Mouse (Mus musculus): ENCODE results near the gene Bhmt. TPM values are rescaled to one million over a fixed set of nuclear protein-coding genes. Genes with fewer than 3 reads are reported as not detected.

Bhmt gene
- polyA plus RNA-seq, 1 experiment = 0.31 TPM

DNA sequence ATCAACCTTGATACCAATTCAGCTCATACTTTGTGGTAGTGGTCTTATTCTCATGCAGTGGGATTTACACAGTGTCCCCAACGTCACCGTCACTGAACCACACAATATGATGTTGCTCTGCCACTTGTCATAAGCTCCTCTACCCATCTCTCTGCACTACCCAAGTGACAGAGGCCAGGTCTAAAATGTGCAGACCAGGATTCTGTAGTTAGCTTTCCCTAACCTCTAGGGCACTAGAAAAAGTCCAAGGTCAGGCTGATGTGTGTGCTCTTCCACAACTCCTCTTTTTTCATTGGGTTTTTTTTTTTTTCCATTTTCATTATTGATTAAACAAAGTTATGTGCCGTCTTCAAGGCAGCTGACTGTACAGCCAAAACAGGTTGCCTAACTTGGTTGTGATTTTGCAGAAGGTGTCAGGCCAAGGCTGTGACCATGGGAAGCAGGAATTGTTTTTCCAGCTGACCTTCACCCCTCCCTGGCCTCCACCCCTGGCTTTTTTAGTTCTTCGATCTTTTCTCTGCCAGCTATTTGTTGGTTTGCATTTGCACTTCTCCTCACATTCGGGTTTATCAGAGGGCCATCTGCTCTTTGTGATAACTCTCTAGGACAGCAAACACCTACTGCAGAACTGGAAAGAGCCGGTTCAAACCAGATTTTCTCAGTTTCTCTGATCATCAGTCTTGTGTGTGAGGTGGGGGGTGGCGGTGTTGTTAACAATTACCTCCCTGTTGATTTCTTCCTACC is 10.8 kb upstream of the Bhmt start:
- no peak for DNase-seq (ENCODE audit: low read depth)
- TF ChIP-seq POLR2A (IDR thresholded peaks at IDR 0.05; ENCODE audit: borderline replicate concordance, extremely low read depth, insufficient read depth, insufficient read length, poor library complexity, severe bottlenecking) (no peak), CTCF (IDR thresholded peaks at IDR 0.05; ENCODE audit: borderline replicate concordance, extremely low read depth, insufficient read depth, insufficient read length) (no peak)

GRCm38 (mm10) chr13:93639636-93640035 is 1.9 kb upstream of the Bhmt start:
- DNase-seq (ENCODE audit: low read depth) = no peak
- TF ChIP-seq CTCF (IDR thresholded peaks at IDR 0.05; ENCODE audit: borderline replicate concordance, extremely low read depth, insufficient read depth, insufficient read length) (no peak), POLR2A (IDR thresholded peaks at IDR 0.05; ENCODE audit: borderline replicate concordance, extremely low read depth, insufficient read depth, insufficient read length, poor library complexity, severe bottlenecking) (no peak)

DNA sequence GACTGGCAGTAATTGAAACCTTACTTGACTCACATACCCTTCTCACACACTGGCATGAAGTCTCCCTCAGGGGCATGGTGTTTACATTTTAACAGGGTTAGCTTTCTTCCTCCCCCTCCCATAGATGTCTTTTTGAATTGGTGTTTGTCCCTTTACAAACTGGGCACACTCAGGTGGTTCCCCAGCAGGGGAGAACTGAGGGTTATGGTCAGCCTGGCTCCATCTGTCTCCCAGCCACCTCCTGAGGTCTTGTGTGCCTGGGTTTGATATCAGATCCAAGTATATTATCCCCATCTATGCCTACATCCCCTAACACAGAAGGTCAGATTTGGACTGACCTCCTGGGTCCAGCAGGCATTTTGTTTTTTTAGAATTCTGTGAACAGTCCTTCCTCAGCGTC is 1.2 kb downstream of the Bhmt start:
- DNase-seq (ENCODE audit: low read depth) = no peak
- TF ChIP-seq CTCF (IDR thresholded peaks at IDR 0.05; ENCODE audit: borderline replicate concordance, extremely low read depth, insufficient read depth, insufficient read length) (no peak), POLR2A (IDR thresholded peaks at IDR 0.05; ENCODE audit: borderline replicate concordance, extremely low read depth, insufficient read depth, insufficient read length, poor library complexity, severe bottlenecking) (no peak)

DNA sequence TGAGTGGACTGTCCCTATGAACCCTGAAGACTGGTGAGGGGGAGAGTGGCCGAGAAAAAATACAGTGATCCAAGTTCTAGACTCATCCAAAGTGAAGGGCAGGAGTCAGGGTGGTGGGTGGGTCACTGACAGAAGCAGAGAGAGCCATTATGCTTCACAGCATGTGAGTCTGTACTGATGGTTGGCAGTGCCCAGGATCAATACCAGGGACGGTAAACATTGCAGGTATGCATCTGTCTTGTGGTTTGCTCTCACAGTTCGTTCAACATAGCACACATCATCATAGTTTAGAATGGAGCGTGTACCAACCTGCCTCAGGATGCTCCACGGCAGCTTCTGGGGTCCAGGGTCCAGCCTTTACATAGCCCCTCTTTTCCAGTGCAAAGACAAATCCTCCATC is 4.8 kb downstream of the Bhmt start:
- no peak for DNase-seq (ENCODE audit: low read depth)
- TF ChIP-seq CTCF (IDR thresholded peaks at IDR 0.05; ENCODE audit: borderline replicate concordance, extremely low read depth, insufficient read depth, insufficient read length) (no peak), POLR2A (IDR thresholded peaks at IDR 0.05; ENCODE audit: borderline replicate concordance, extremely low read depth, insufficient read depth, insufficient read length, poor library complexity, severe bottlenecking) (no peak)

GRCm38 (mm10) chr13:93630941-93631705 is 6.6 kb downstream of the Bhmt start:
- peak; percentile 29 for DNase-seq (ENCODE audit: low read depth)
- no peak for TF ChIP-seq POLR2A (IDR thresholded peaks at IDR 0.05; ENCODE audit: borderline replicate concordance, extremely low read depth, insufficient read depth, insufficient read length, poor library complexity, severe bottlenecking)
- TF ChIP-seq CTCF (IDR thresholded peaks at IDR 0.05; ENCODE audit: borderline replicate concordance, extremely low read depth, insufficient read depth, insufficient read length) = no peak

DNA sequence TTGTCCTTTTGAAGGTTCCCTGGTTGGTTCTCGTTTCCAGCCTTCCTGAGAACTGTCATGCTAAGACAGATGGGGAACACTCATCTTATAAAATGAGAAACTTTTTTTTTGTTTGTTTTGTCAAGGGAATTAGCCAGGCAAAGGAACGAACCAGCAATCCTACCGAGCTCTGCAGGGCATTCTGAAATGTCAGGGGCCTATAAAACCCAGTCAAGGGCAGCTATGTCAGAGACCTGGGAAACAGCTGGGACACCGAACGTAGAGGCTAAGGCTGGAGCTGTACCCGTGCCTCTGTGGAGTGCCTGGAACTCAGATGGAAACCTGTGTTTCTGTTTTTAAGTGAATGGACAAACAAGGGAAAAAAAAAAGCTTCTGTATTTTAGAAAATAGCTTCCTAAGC is 8.9 kb downstream of the Bhmt start:
- TF ChIP-seq CTCF (IDR thresholded peaks at IDR 0.05; ENCODE audit: borderline replicate concordance, extremely low read depth, insufficient read depth, insufficient read length) = no peak
- TF ChIP-seq POLR2A (IDR thresholded peaks at IDR 0.05; ENCODE audit: borderline replicate concordance, extremely low read depth, insufficient read depth, insufficient read length, poor library complexity, severe bottlenecking) = no peak
- no peak for DNase-seq (ENCODE audit: low read depth)

DNA sequence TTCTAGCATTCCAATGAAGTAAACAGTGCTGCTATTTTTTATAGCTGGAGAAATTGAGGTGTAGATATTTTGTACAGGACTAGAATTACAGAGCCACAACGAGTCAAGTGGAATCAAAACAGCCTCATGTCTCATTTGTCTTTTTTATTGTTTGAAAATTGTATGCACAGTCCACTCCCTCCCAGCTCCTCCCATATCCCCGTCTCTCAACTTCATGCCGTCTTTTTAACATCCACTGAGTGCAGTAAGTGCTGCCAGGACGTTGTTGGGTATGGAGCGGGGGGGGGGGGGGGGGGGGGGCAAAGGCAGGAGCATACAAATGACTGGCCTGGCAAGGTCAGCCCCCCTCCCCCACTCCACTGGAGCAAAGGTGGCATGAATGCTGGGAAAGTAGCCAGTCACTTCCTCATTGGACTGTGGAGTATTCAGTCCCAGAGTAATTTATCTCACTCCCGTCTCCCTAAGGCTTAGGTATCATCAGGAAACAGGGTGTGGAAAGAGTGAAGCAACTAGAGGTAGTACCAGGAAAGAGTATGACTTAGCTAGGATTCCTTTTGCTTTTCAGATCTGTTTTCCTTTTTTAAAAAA is 23.3 kb downstream of the Bhmt start:
- TF ChIP-seq CTCF (IDR thresholded peaks at IDR 0.05; ENCODE audit: borderline replicate concordance, extremely low read depth, insufficient read depth, insufficient read length) (no peak), POLR2A (IDR thresholded peaks at IDR 0.05; ENCODE audit: borderline replicate concordance, extremely low read depth, insufficient read depth, insufficient read length, poor library complexity, severe bottlenecking) (no peak)
- DNase-seq (ENCODE audit: low read depth) = no peak

GRCm38 (mm10) chr13:93613771-93614170 is 24.0 kb downstream of the Bhmt start:
- TF ChIP-seq CTCF (IDR thresholded peaks at IDR 0.05; ENCODE audit: borderline replicate concordance, extremely low read depth, insufficient read depth, insufficient read length) = no peak
- no peak for TF ChIP-seq POLR2A (IDR thresholded peaks at IDR 0.05; ENCODE audit: borderline replicate concordance, extremely low read depth, insufficient read depth, insufficient read length, poor library complexity, severe bottlenecking)
- DNase-seq (ENCODE audit: low read depth) = peak; percentile 25

DNA sequence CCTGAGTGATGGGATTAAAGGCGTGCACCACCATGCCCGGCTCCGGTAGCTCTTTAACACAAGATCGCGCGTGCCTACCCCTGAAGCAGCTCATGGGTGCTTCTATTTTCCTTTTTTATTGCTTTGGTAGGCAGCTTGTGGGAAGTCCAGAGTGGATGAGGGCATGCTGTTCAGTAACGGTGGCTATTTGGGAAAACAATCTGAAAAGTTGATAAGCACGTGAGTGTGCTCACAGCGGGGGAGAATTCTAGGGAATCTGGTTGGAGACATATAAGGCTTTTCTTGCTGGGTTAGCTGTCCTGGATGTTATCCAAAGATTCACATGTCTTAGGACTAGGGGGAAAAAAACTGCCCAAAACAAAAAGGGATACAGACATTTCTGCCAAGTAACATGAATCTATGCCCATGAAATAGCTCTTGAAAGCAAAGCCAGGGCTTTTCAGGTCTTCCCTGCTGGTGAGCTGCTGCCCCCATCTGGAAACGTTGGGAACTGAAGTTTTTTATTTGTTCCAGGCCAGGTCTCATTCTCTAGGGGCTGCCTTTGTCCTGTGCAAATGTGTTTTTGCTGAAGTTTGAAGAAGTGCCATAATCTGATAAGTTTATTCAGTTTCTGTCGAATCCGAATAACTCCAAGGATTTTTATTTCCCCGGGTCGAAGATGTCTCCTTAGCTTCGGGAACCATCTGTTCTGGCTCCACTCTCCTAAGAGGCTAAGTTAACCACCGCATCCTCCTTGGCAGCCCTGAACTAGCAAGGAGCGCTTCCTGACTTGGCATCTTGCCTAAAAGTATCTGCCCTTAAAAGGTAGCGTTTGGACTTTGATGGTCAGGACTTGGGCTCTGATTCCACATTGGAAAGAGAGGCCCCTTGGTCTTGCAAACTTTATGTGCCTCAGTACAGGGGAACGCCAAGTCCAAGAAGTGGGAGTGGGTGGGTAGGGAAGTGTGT is 24.8 kb downstream of the Bhmt start:
- TF ChIP-seq POLR2A (IDR thresholded peaks at IDR 0.05; ENCODE audit: borderline replicate concordance, extremely low read depth, insufficient read depth, insufficient read length, poor library complexity, severe bottlenecking) (no peak), CTCF (IDR thresholded peaks at IDR 0.05; ENCODE audit: borderline replicate concordance, extremely low read depth, insufficient read depth, insufficient read length) (peak; percentile 89)
- peak; percentile 88 for DNase-seq (ENCODE audit: low read depth)

DNA sequence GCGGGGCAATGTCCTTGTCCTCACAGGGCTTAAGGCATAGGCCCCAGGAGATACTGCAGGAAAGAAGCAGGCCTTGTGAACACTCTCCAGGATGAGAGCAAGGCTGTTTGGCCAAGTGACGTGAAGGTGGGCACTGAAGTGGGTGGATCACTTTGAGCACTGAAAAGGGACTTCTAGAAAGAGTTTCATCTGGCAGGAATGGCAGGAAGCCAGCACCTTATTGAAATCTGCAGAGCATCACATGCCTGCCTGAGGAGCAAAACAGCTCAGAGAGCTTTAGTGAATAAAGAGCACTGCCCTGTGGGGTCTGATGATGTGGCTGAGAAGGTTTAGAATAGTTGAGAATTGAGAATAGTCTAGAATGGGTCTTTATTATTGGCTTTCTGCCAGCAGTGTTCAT is 29.3 kb downstream of the Bhmt start:
- no peak for DNase-seq (ENCODE audit: low read depth)
- TF ChIP-seq POLR2A (IDR thresholded peaks at IDR 0.05; ENCODE audit: borderline replicate concordance, extremely low read depth, insufficient read depth, insufficient read length, poor library complexity, severe bottlenecking) = no peak
- TF ChIP-seq CTCF (IDR thresholded peaks at IDR 0.05; ENCODE audit: borderline replicate concordance, extremely low read depth, insufficient read depth, insufficient read length) = no peak
